Mouse (Mus musculus) spleen, adult 2 months (tissue): ENCODE measurements around the gene Casq2. TPM values are rescaled to one million over a fixed set of nuclear protein-coding genes. Genes with fewer than 3 reads are reported as not detected.

Experiments used
- DNase-seq, 2 experiments: peaks; one replicate each; pipeline versions ENCODE4 v3.0.0 to v3.0.0-alpha.2; 2012 to 2021; ENCODE audit warnings: low spot score in 2 of 2, low read depth in 1 of 2
- H3K27ac ChIP-seq: fragments of 200-500 bp; 2 replicates; pipeline ENCODE4 v1.5.1; 2012; ENCODE audit warnings: low read length, inconsistent platforms; ENCODE audit not compliant: insufficient read depth
- H3K27me3 ChIP-seq: fragments of 200-500 bp; 2 replicates; pipeline ENCODE4 v1.6.1; 2012; ENCODE audit warnings: mild to moderate bottlenecking, moderate library complexity, low read length, inconsistent platforms; ENCODE audit not compliant: control insufficient read depth, insufficient read depth
- H3K36me3 ChIP-seq: fragments of 200-500 bp; 2 replicates; pipeline ENCODE4 v1.6.1; 2012; ENCODE audit warnings: mild to moderate bottlenecking, low read length, inconsistent platforms; ENCODE audit not compliant: control insufficient read depth, insufficient read depth
- H3K4me1 ChIP-seq: fragments of 200-500 bp; 2 replicates; pipeline ENCODE4 v1.6.1; 2011; ENCODE audit warnings: inconsistent platforms; ENCODE audit not compliant: control insufficient read depth, insufficient read depth, insufficient read length
- H3K4me3 ChIP-seq: fragments of 200-500 bp; 2 replicates; pipeline ENCODE4 v1.5.1; 2011; ENCODE audit warnings: mild to moderate bottlenecking, inconsistent platforms; ENCODE audit not compliant: insufficient read depth, insufficient read length; ENCODE audit errors: extremely low read depth
- CTCF ChIP-seq: fragments of 200-500 bp; IDR thresholded peaks from 2 replicates; pipeline ENCODE4 v1.5.1; 2011; ENCODE audit warnings: mild to moderate bottlenecking, inconsistent platforms; ENCODE audit not compliant: insufficient read depth, insufficient read length, insufficient replicate concordance; ENCODE audit errors: extremely low read depth
- POLR2A ChIP-seq: fragments of 200-500 bp; IDR thresholded peaks from 2 replicates; pipeline ENCODE4 v1.6.1; 2011; ENCODE audit warnings: low read depth, low read length, inconsistent platforms
- WGBS: fragments of 180-500 bp; shearing (Covaris S2); methylation state at CpG from one replicate; pipeline ENCODE4 v1.1.7; 2018; 5-methylcytosine and 5-hydroxymethylcytosine counted together
- polyA plus RNA-seq: library from polyadenylated mRNA; depleted of rRNA; stranded (reverse); fragments of >200 nt; gene quantifications from 2 replicates; pipeline ENCODE4 v1.2.3, GENCODE M21; 2012; rRNA removed

Gene Casq2
- polyA plus RNA-seq, 1 experiment, result 0.21 TPM

DNA sequence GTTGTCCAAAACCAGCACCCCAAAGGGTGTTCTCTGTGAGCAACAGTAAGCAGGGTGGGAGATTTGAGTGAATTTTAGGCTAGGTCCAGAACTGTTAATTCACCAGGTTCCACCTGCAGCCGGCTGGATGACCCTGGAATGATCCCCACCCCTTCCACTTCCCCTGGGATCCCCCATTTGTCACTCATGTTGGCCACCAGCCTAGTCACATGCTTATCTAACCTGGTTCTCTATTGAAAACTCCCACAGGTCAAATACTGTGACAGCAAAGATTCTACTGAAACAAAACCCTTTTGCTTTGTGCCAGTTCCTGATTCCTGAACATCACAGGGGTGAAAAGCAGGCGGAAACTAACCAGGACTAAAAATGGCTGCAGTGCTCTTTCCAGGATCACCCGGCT lies 105.4 kb downstream of the Casq2 start:
- no peak for DNase-seq
- WGBS, result 84% methylated on average over 3 of the region's 3 CpGs
- TF ChIP-seq POLR2A, result no peak
- no peak for TF ChIP-seq CTCF
- Histone ChIP-seq H3K4me1 (no peaks in the 10 kb centered on the region), H3K27me3 (no peaks in the 10 kb centered on the region), H3K27ac (no peak overlapping the region), H3K36me3 (no peaks in the 10 kb centered on the region), H3K4me3 (no peak overlapping the region)

- DNase-seq, result no peak
- no peak overlapping the region for H3K27ac ChIP-seq
- TF ChIP-seq CTCF, result no peak
- no peak for TF ChIP-seq POLR2A
- H3K4me1 ChIP-seq, result no peaks in the 10 kb centered on the region
- H3K36me3 ChIP-seq, result no peaks in the 10 kb centered on the region
- H3K27me3 ChIP-seq, result no peaks in the 10 kb centered on the region
- WGBS, result 91% methylated on average over 2 of the region's 2 CpGs
- H3K4me3 ChIP-seq, result no peak overlapping the region
Observed at GRCm38 (mm10) chr3:102192621-102193020, 106.4 kb downstream of the Casq2 start.

GRCm38 (mm10) chr3:102193488-102194290 lies 107.5 kb downstream of the Casq2 start:
- H3K4me1 ChIP-seq, result no peaks in the 10 kb centered on the region
- WGBS, result 27% methylated on average over 19 of the region's 20 CpGs
- TF ChIP-seq POLR2A (no peak), CTCF (no peak)
- DNase-seq, result no peak
- no peaks in the 10 kb centered on the region for H3K36me3 ChIP-seq
- H3K27me3 ChIP-seq, result no peaks in the 10 kb centered on the region
- no peak overlapping the region for H3K27ac ChIP-seq
- no peak overlapping the region for H3K4me3 ChIP-seq

- no peaks in the 10 kb centered on the region for H3K36me3 ChIP-seq
- H3K27ac ChIP-seq, result no peak overlapping the region
- no peaks in the 10 kb centered on the region for H3K4me1 ChIP-seq
- 22% methylated on average over 11 of the region's 11 CpGs for WGBS
- no peak for TF ChIP-seq CTCF
- TF ChIP-seq POLR2A, result no peak
- no peak overlapping the region for H3K4me3 ChIP-seq
- no peak for DNase-seq
- no peaks in the 10 kb centered on the region for H3K27me3 ChIP-seq
Observed at GRCm38 (mm10) chr3:102194291-102195051, 108.3 kb downstream of the Casq2 start.

GRCm38 (mm10) chr3:102195762-102196161 lies 109.5 kb downstream of the Casq2 start:
- no peak overlapping the region for H3K27ac ChIP-seq
- no peaks in the 10 kb centered on the region for H3K27me3 ChIP-seq
- no peak for DNase-seq
- H3K4me1 ChIP-seq, result no peaks in the 10 kb centered on the region
- TF ChIP-seq CTCF, result no peak
- no peak for TF ChIP-seq POLR2A
- no peaks in the 10 kb centered on the region for H3K36me3 ChIP-seq
- WGBS, result 80% methylated on average over 2 of the region's 2 CpGs
- H3K4me3 ChIP-seq, result no peak overlapping the region

Other genes with a start within 250 kb of the Casq2 start
- 1.4 TPM in 2 replicates for gene Mab21l3, start 237.5 kb upstream of the Casq2 start, polyA plus RNA-seq
- gene Slc22a15, start 162.0 kb upstream of the Casq2 start, polyA plus RNA-seq, result 2.5 and 3.2 TPM in 2 replicates
- gene Nhlh2, start 76.3 kb upstream of the Casq2 start, polyA plus RNA-seq, result not detected in 2 replicates
- 18.2 and 18.7 TPM in 2 replicates for gene Vangl1, start 118.3 kb downstream of the Casq2 start, polyA plus RNA-seq